ENCODE assay signal across 8 mouse cellular contexts in genomic region chr4:81332901-81333627, GRCm38 (mm10).
A peak's percentile ranks its signal among the peaks of the same experiment; 100 is the strongest.
DNase-seq lines count a peak whose midpoint lies in the region; ATAC-seq and TF ChIP-seq lines count a peak whose summit lies in the region.
"Had no signal": no experiment of that assay in that cellular context is flagged by ENCODE, and none has a peak within 500 bp of the region (broad histone marks: within the 10 kb centered on the region; RNA-seq: fewer than 3 reads in every experiment).

No protein-coding gene starts in this region.

- no peak overlapping the region for H3K4me2 ChIP-seq in intestine, embryonic 15.5 days (replicated peaks)
- 0 out of 2 replicates have a peak overlapping the region, but pooled peaks have one; percentile 11 for H3K4me2 ChIP-seq in limb, embryonic 14.5 days (replicated peaks; ENCODE audit: low read depth, low read length, severe bottlenecking)

- 0 out of 2 replicates have a peak overlapping the region, but pooled peaks have one; percentile 5 for H3K27ac ChIP-seq in cortical plate, adult 2 months (ENCODE audit: insufficient read depth, low read length)
- no peak overlapping the region for H3K27ac ChIP-seq in intestine, embryonic 15.5 days
- peak overlapping the region; percentile 80 for H3K27ac ChIP-seq in limb, embryonic 14.5 days (replicated peaks; ENCODE audit: low read depth, low read length)

- WGBS in intestine, embryonic 15.5 days, result 60% methylated on average over 11 of the region's 11 CpGs
- WGBS in limb, embryonic 14.5 days, result 36% methylated on average over 11 of the region's 11 CpGs

- H3K36me3 ChIP-seq in intestine, embryonic 15.5 days, result no peaks in the 10 kb centered on the region
- H3K36me3 ChIP-seq in limb, embryonic 14.5 days (ENCODE audit: control insufficient read depth, insufficient read depth, low read length), result peaks cover 3% of the 10 kb centered on the region

- DNase-seq in brain, adult 2 months (ENCODE audit: low read depth, low spot score), result peak; percentile 73
- DNase-seq in limb, embryonic 14.5 days (ENCODE audit: low spot score), result peak; percentile 76
- DNase-seq in cerebellum, adult 18-20 months, result no peak
- no peak for DNase-seq in adrenal gland, adult 2 months
- DNase-seq: heart, postnatal 4 days had no signal

- H3K27me3 ChIP-seq in intestine, embryonic 15.5 days (replicated peaks), result no peaks in the 10 kb centered on the region
- H3K27me3 ChIP-seq in limb, embryonic 14.5 days (ENCODE audit: control insufficient read depth, insufficient read depth, low read length), result no peaks in the 10 kb centered on the region

- H3K9ac ChIP-seq in intestine, embryonic 15.5 days, result no peak overlapping the region
- no peak overlapping the region; the same call in 1 of the 2 replicates for H3K9ac ChIP-seq in limb, embryonic 14.5 days (ENCODE audit: low read depth, low read length, severe bottlenecking)

- peak; percentile 72 for ATAC-seq in intestine, embryonic 15.5 days
- ATAC-seq in limb, embryonic 14.5 days (ENCODE audit: low FRiP score, low read depth), result peak; percentile 83
- no peak for ATAC-seq in erythroid progenitor cell, adult 5-6 weeks (replicated peaks; ENCODE audit: low FRiP score, poor library complexity, severe bottlenecking)

- H3K4me1 ChIP-seq in cortical plate, adult 2 months (ENCODE audit: control insufficient read depth, insufficient read depth, low read length), result peaks cover 4% of the 10 kb centered on the region
- no peaks in the 10 kb centered on the region for H3K4me1 ChIP-seq in intestine, embryonic 15.5 days (replicated peaks)
- H3K4me1 ChIP-seq in limb, embryonic 14.5 days (ENCODE audit: control insufficient read depth, insufficient read depth, low read length), result peaks cover 28% of the 10 kb centered on the region

- TF ChIP-seq POLR2A in cortical plate, adult 2 months (IDR thresholded peaks at IDR 0.05; ENCODE audit: extremely low read depth, insufficient read depth, low read length), result no peak
- no peak for TF ChIP-seq POLR2A in limb, embryonic 14.5 days (IDR thresholded peaks at IDR 0.05; ENCODE audit: borderline replicate concordance, extremely low read depth, insufficient read depth, insufficient read length)

- TF ChIP-seq CTCF in cortical plate, adult 2 months (IDR thresholded peaks at IDR 0.05; ENCODE audit: extremely low read depth, insufficient read depth, low read length), result no peak

- no peaks in the 10 kb centered on the region for H3K9me3 ChIP-seq in intestine, embryonic 15.5 days
- no peaks in the 10 kb centered on the region for H3K9me3 ChIP-seq in limb, embryonic 14.5 days (ENCODE audit: control insufficient read depth, low read length)

- no peak overlapping the region for H3K4me3 ChIP-seq in cortical plate, adult 2 months (ENCODE audit: insufficient read depth, low read length)
- H3K4me3 ChIP-seq in intestine, embryonic 15.5 days (replicated peaks), result no peak overlapping the region
- no peak overlapping the region for H3K4me3 ChIP-seq in limb, embryonic 14.5 days (replicated peaks; ENCODE audit: low read length)

Comparison
In these comparisons a context has a peak if more than half of its experiments do, and no peak if none do; other contexts are left out.
1. DNase-seq: peak in brain, adult 2 months (single experiment) and limb, embryonic 14.5 days (single experiment); none in cerebellum, adult 18-20 months (0 of 2) and adrenal gland, adult 2 months (single experiment).